ENCODE assay signal across 8 mouse cellular contexts in the genomic region with DNA sequence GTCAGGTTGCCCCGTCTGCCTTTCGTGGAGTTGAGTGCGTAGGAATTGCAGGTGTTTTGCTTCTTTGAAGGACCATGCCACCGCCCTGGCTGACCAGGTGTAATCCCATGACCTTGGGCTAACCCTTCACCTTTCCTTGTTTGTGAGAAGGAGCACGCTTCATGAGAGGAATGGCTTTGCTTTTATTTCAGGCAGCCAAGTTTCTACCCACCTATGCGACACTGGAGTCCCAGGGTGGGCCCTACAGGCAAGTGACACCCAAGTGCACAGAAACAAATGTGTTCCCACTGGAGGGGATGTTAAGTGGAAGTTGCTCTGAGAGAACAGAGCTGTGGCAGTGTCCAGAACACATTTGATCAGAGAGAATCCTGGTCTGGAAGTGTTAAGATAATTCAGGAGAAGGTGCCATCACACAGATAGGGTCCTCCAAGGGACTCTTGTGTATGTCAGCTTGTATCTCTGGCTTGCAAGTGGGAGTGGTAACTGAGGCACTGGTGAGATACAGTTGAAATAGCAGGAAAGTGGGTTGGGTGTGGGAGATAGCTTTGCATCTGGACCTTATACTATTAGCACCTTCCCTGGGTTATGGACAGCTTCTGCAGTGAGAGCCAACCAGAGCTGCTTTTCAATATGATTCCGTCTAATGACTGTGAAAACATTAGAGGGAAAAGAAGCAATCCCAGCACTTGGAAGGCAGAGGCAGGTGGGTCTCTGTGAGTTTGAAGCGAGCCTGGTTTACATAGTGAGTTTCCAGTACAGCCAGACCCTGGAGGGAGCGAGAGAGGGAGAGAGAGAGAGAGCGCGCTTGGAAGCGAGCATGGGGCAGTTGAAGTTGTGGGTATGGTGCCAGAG. TPM values are rescaled to one million over a fixed set of nuclear protein-coding genes. Genes with fewer than 3 reads are reported as not detected.
DNase-seq lines count a peak whose midpoint lies in the region; ATAC-seq and TF ChIP-seq lines count a peak whose summit lies in the region.

No protein-coding gene starts in this region.

- peaks cover 14% of the 10 kb centered on the region for H3K4me1 ChIP-seq in limb, embryonic 12.5 days (replicated peaks)
- H3K4me1 ChIP-seq in neural tube, embryonic 14.5 days (ENCODE audit: control insufficient read depth, insufficient read depth, low read length) = peaks cover 11% of the 10 kb centered on the region; the same call in 1 of the 2 replicates

- peak; percentile 85 for ATAC-seq in erythroid progenitor cell, adult 5-6 weeks (replicated peaks; ENCODE audit: low FRiP score, poor library complexity, severe bottlenecking)
- ATAC-seq in limb, embryonic 12.5 days (ENCODE audit: insufficient number of reproducible peaks, insufficient read depth, low FRiP score, low TSS enrichment, low read depth) = no peak
- no peak for ATAC-seq in neural tube, embryonic 14.5 days (ENCODE audit: low read depth)

- intact Hi-C loops in left cerebral cortex, adult 2 months (cut with DNase I) = loop anchor here (2.0 kb wide), 1 partner anchor 41 kb away; a partner anchor contains a TSS

- WGBS in limb, embryonic 12.5 days = 56% methylated on average over 12 of the region's 12 CpGs
- 60% methylated on average over 12 of the region's 12 CpGs for WGBS in neural tube, embryonic 14.5 days

- H3K4me3 ChIP-seq in left cerebral cortex, adult 2 months = peak overlapping the region; percentile 97
- peak overlapping the region; percentile 88 for H3K4me3 ChIP-seq in limb, embryonic 12.5 days (replicated peaks)
- peak overlapping the region; percentile 90 for H3K4me3 ChIP-seq in neural tube, embryonic 14.5 days (ENCODE audit: low read depth, low read length)

- no peaks in the 10 kb centered on the region for H3K27me3 ChIP-seq in limb, embryonic 12.5 days
- H3K27me3 ChIP-seq in neural tube, embryonic 14.5 days (ENCODE audit: control insufficient read depth, insufficient read depth, low read length) = no peaks in the 10 kb centered on the region

- H3K36me3 ChIP-seq in limb, embryonic 12.5 days = peaks cover 33% of the 10 kb centered on the region
- peaks cover 20% of the 10 kb centered on the region; the same call in 1 of the 2 replicates for H3K36me3 ChIP-seq in neural tube, embryonic 14.5 days (ENCODE audit: control insufficient read depth, insufficient read depth, low read length)

- no peak for DNase-seq in left cerebral cortex, adult 2 months (ENCODE audit: extremely low spot score in 1 of 2, low spot score in 2 of 2)
- no peak for DNase-seq in left cerebral cortex, adult 11 months (ENCODE audit: low spot score)
- no peak for DNase-seq in layer of hippocampus, adult 18-20 months (ENCODE audit: low spot score in 2 of 2)
- DNase-seq in adrenal gland, adult 8-10 months = no peak
- DNase-seq in urinary bladder, adult 2 months (ENCODE audit: low spot score) = no peak

- H3K27ac ChIP-seq in left cerebral cortex, adult 2 months = no peak overlapping the region
- H3K27ac ChIP-seq in limb, embryonic 12.5 days = no peak overlapping the region
- no peak overlapping the region for H3K27ac ChIP-seq in neural tube, embryonic 14.5 days (ENCODE audit: low read depth, low read length)

- peak overlapping the region; percentile 89 for H3K9ac ChIP-seq in limb, embryonic 12.5 days (replicated peaks)
- peak overlapping the region; percentile 89 for H3K9ac ChIP-seq in neural tube, embryonic 14.5 days (replicated peaks; ENCODE audit: low read depth, low read length)

- no peaks in the 10 kb centered on the region for H3K9me3 ChIP-seq in limb, embryonic 12.5 days
- no peaks in the 10 kb centered on the region for H3K9me3 ChIP-seq in neural tube, embryonic 14.5 days (ENCODE audit: control insufficient read depth, low read length)

- no peak for TF ChIP-seq CTCF in left cerebral cortex, adult 2 months (IDR thresholded peaks at IDR 0.05)

- peak overlapping the region; percentile 84 for H3K4me2 ChIP-seq in limb, embryonic 12.5 days
- peak overlapping the region; percentile 77 for H3K4me2 ChIP-seq in neural tube, embryonic 14.5 days (ENCODE audit: low read depth, low read length)

RNA-seq across cellular contexts. Expression of a gene that starts 9.9 kb away (rescaled TPM):
- total RNA-seq in left cerebral cortex, adult 2 months (2021) = 10 to 100 TPM; 46.9 to 51.6 TPM
- 278 and 380 TPM in 2 replicates for total RNA-seq in erythroid progenitor cell, adult 5-6 weeks (2015; ENCODE audit: low replicate concordance)
- 309 and 327 TPM in 2 replicates for total RNA-seq in erythroid progenitor cell, adult 5-6 weeks (2017; ENCODE audit: low replicate concordance)
- polyA plus RNA-seq in limb, embryonic 12.5 days (2016; fragmentation: Nextera tagmentation; extraction: Ambion mirVana) = 76.0 and 76.7 TPM in 2 replicates
- 71.7 and 80.8 TPM in 2 replicates for polyA plus RNA-seq in neural tube, embryonic 14.5 days (2014; fragmentation: Nextera tagmentation; extraction: Ambion mirVana)
- total RNA-seq in layer of hippocampus, adult 18-20 months (2021) = 10 to 100 TPM; 47.4 to 50.6 TPM
- total RNA-seq in adrenal gland, adult 8-10 months (2022) = 10 to 100 TPM; 36.4 to 46.7 (median 43.0) TPM
- polyA plus RNA-seq in urinary bladder, adult 2 months (2012; rRNA removed) = 25.6 and 27.7 TPM in 2 replicates

RNA-seq across cellular contexts. Expression of a gene that starts 14.5 kb away (rescaled TPM):
- not detected for total RNA-seq in left cerebral cortex, adult 2 months (2021)
- not detected in 2 replicates for total RNA-seq in erythroid progenitor cell, adult 5-6 weeks (2015; ENCODE audit: low replicate concordance)
- total RNA-seq in erythroid progenitor cell, adult 5-6 weeks (2017; ENCODE audit: low replicate concordance) = not detected in 2 replicates
- polyA plus RNA-seq in limb, embryonic 12.5 days (2016; fragmentation: Nextera tagmentation; extraction: Ambion mirVana) = 1.6 and 2.0 TPM in 2 replicates
- 0.14 and 0.63 TPM in 2 replicates for polyA plus RNA-seq in neural tube, embryonic 14.5 days (2014; fragmentation: Nextera tagmentation; extraction: Ambion mirVana)
- not detected for total RNA-seq in layer of hippocampus, adult 18-20 months (2021)
- under 1 TPM in 1 of 4 experiments, not detected in 3; 0.21 TPM for total RNA-seq in adrenal gland, adult 8-10 months (2022)
- 7.5 and 13.7 TPM in 2 replicates for polyA plus RNA-seq in urinary bladder, adult 2 months (2012; rRNA removed)

RNA-seq across cellular contexts. Expression of a gene that starts 31.8 kb away (rescaled TPM):
- 1 to 10 TPM; 1.7 to 3.4 TPM for total RNA-seq in left cerebral cortex, adult 2 months (2021)
- total RNA-seq in erythroid progenitor cell, adult 5-6 weeks (2015; ENCODE audit: low replicate concordance) = 4.2 and 10.5 TPM in 2 replicates
- total RNA-seq in erythroid progenitor cell, adult 5-6 weeks (2017; ENCODE audit: low replicate concordance) = 1.5 TPM in 1 of 2 replicates, not detected in the other
- 2.2 and 2.5 TPM in 2 replicates for polyA plus RNA-seq in limb, embryonic 12.5 days (2016; fragmentation: Nextera tagmentation; extraction: Ambion mirVana)
- 1.2 and 2.2 TPM in 2 replicates for polyA plus RNA-seq in neural tube, embryonic 14.5 days (2014; fragmentation: Nextera tagmentation; extraction: Ambion mirVana)
- 1 to 10 TPM; 1.9 to 2.1 TPM for total RNA-seq in layer of hippocampus, adult 18-20 months (2021)
- 1 to 10 TPM; 4.2 to 5.8 (median 4.8) TPM for total RNA-seq in adrenal gland, adult 8-10 months (2022)
- 13.8 and 15.0 TPM in 2 replicates for polyA plus RNA-seq in urinary bladder, adult 2 months (2012; rRNA removed)

RNA-seq across cellular contexts. Expression of a gene that starts 40.5 kb away (rescaled TPM):
- total RNA-seq in left cerebral cortex, adult 2 months (2021) = 10 to 100 TPM; 36.5 to 37.3 TPM
- total RNA-seq in erythroid progenitor cell, adult 5-6 weeks (2015; ENCODE audit: low replicate concordance) = 9.6 and 16.2 TPM in 2 replicates
- 3.7 and 20.5 TPM in 2 replicates for total RNA-seq in erythroid progenitor cell, adult 5-6 weeks (2017; ENCODE audit: low replicate concordance)
- 88.5 and 91.5 TPM in 2 replicates for polyA plus RNA-seq in limb, embryonic 12.5 days (2016; fragmentation: Nextera tagmentation; extraction: Ambion mirVana)
- 45.3 and 54.3 TPM in 2 replicates for polyA plus RNA-seq in neural tube, embryonic 14.5 days (2014; fragmentation: Nextera tagmentation; extraction: Ambion mirVana)
- total RNA-seq in layer of hippocampus, adult 18-20 months (2021) = 10 to 100 TPM; 35.5 to 45.9 TPM
- total RNA-seq in adrenal gland, adult 8-10 months (2022) = 100 to 1,000 TPM; 339 to 382 (median 360) TPM
- 126 and 135 TPM in 2 replicates for polyA plus RNA-seq in urinary bladder, adult 2 months (2012; rRNA removed)

RNA-seq across cellular contexts. Expression of a gene that starts 54.1 kb away (rescaled TPM):
- total RNA-seq in left cerebral cortex, adult 2 months (2021) = not detected
- 4.3 TPM in 1 of 2 replicates, not detected in the other for total RNA-seq in erythroid progenitor cell, adult 5-6 weeks (2015; ENCODE audit: low replicate concordance)
- 0.91 and 1.3 TPM in 2 replicates for total RNA-seq in erythroid progenitor cell, adult 5-6 weeks (2017; ENCODE audit: low replicate concordance)
- polyA plus RNA-seq in limb, embryonic 12.5 days (2016; fragmentation: Nextera tagmentation; extraction: Ambion mirVana) = 14.6 and 14.9 TPM in 2 replicates
- not detected in 2 replicates for polyA plus RNA-seq in neural tube, embryonic 14.5 days (2014; fragmentation: Nextera tagmentation; extraction: Ambion mirVana)
- not detected for total RNA-seq in layer of hippocampus, adult 18-20 months (2021)
- 1 to 10 TPM; 1.6 to 3.1 (median 2.1) TPM for total RNA-seq in adrenal gland, adult 8-10 months (2022)
- polyA plus RNA-seq in urinary bladder, adult 2 months (2012; rRNA removed) = 26.5 and 27.7 TPM in 2 replicates

Comparison
In these comparisons a context has a peak if more than half of its experiments do, and no peak if none do; other contexts are left out.
1. RNA of a gene that starts 9.9 kb away (total RNA-seq): 278 to 380 TPM in erythroid progenitor cell, adult 5-6 weeks; 46.9 to 51.6 TPM in left cerebral cortex, adult 2 months, 47.4 to 50.6 TPM in layer of hippocampus, adult 18-20 months and 36.4 to 46.7 TPM in adrenal gland, adult 8-10 months; every median in the first group is over 4 times any median in the second.
2. Peak in every context shown above with its lines, with median percentiles within 50 percentile points of each other: H3K4me3 ChIP-seq.